Mouse (Mus musculus) embryonic facial prominence, embryonic 11.5 days (tissue): ENCODE results near the gene Eefsec. TPM values are rescaled to one million over a fixed set of nuclear protein-coding genes. Genes with fewer than 3 reads are reported as not detected.

Experiments
- ATAC-seq: fragments of 200-750 bp; cut with Nextera tagmentation; replicated peaks from 2 replicates; pipeline ENCODE4 v1.8.0; 2017; ENCODE audit warnings: low read depth; ENCODE audit not compliant: insufficient number of reproducible peaks, low FRiP score, low TSS enrichment
- DNase-seq: peaks from one replicate; pipeline ENCODE4 v3.0.0-alpha.2; 2015; ENCODE audit warnings: low spot score
- H3K27ac ChIP-seq: fragments of 300-500 bp; sonication (generic); replicated peaks from 2 replicates; pipeline ENCODE4 v1.5.1; 2014; ENCODE audit warnings: mild to moderate bottlenecking, low read depth, low read length, control low read depth
- H3K27me3 ChIP-seq: fragments of 300-500 bp; sonication (generic); 2 replicates; pipeline ENCODE4 v1.6.1; 2014; ENCODE audit warnings: mild to moderate bottlenecking, low read length, moderate library complexity, mixed read lengths; ENCODE audit not compliant: control insufficient read depth, insufficient read depth
- H3K36me3 ChIP-seq: fragments of 300-500 bp; sonication (generic); replicated peaks from 2 replicates; pipeline ENCODE4 v1.6.1; 2014; ENCODE audit warnings: low read depth, mild to moderate bottlenecking, low read length, moderate library complexity, mixed read lengths; ENCODE audit not compliant: control insufficient read depth, insufficient read depth
- H3K4me1 ChIP-seq: fragments of 300-500 bp; sonication (generic); 2 replicates; pipeline ENCODE4 v1.6.1; 2014; ENCODE audit warnings: low read length, mixed read lengths; ENCODE audit not compliant: control insufficient read depth, insufficient read depth
- H3K4me2 ChIP-seq: fragments of 300-500 bp; sonication (generic); 2 replicates; pipeline ENCODE4 v1.6.1; 2014; ENCODE audit warnings: low read depth, mild to moderate bottlenecking, control low read depth, low read length, moderate library complexity
- H3K4me3 ChIP-seq: fragments of 300-500 bp; sonication (generic); 2 replicates; pipeline ENCODE4 v1.5.1; 2014; ENCODE audit warnings: low read depth, low read length, control low read depth
- H3K9ac ChIP-seq: fragments of 300-500 bp; sonication (generic); replicated peaks from 2 replicates; pipeline ENCODE4 v1.6.1; 2014; ENCODE audit warnings: mild to moderate bottlenecking, control low read depth, low read length
- H3K9me3 ChIP-seq: fragments of 300-500 bp; sonication (generic); replicated peaks from 2 replicates; pipeline ENCODE4 v1.6.1; 2016; ENCODE audit warnings: mild to moderate bottlenecking, low read length, inconsistent platforms, mixed read lengths; ENCODE audit not compliant: control insufficient read depth
- WGBS: fragments of 180-500 bp; shearing (Covaris S2); extraction: QIAGEN DNeasy Blood & Tissue Kit; methylation state at CpG from one replicate; pipeline ENCODE4 v1.1.7; 2014; 5-methylcytosine and 5-hydroxymethylcytosine counted together
- polyA plus RNA-seq: library from polyadenylated mRNA; unstranded; fragments of >200 nt; fragmentation: Nextera tagmentation; extraction: Ambion mirVana; gene quantifications from 2 replicates; pipeline ENCODE4 v1.2.1, GENCODE M21; 2014

Gene Eefsec
- polyA plus RNA-seq, 1 experiment from 2014 or later = 42.4 TPM

GRCm38 (mm10) chr6:88409492-88409891 lies 36.8 kb downstream of the Eefsec start:
- Histone ChIP-seq H3K4me2 (no peak overlapping the region), H3K9ac (no peak overlapping the region), H3K27me3 (no peaks in the 10 kb centered on the region), H3K36me3 (no peaks in the 10 kb centered on the region), H3K27ac (peak overlapping the region; percentile 9; the same call in 1 of the 2 replicates), H3K4me3 (no peak overlapping the region), H3K4me1 (peaks cover 3% of the 10 kb centered on the region; the same call in 1 of the 2 replicates), H3K9me3 (no peaks in the 10 kb centered on the region)
- peak; percentile 59; the same call in 1 of the 2 replicates for ATAC-seq
- DNase-seq = peak; percentile 58
- WGBS = 20% methylated on average over 5 of the region's 5 CpGs

DNA sequence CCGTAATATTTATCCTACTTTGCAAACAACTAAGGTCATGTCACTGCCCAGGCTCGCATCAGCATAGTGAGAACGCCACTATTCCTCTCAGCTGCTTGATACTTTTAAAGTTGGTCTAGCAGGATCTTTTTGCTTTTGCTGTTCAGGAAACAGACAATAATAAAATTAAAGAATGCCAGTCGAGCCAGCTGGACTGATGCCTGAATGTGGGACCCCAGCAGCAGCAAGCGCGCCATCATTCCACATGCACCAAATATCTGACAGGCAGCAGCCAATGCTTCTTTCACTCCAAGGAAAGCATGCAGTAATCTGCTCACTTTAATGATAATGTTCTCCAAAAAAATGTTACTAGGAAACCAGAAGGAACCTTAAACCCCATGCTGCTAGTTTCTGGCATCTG lies 45.9 kb downstream of the Eefsec start:
- H3K36me3 ChIP-seq = no peaks in the 10 kb centered on the region
- H3K27ac ChIP-seq = no peak overlapping the region
- 85% methylated on average over 6 of the region's 6 CpGs for WGBS
- no peak overlapping the region for H3K9ac ChIP-seq
- H3K4me2 ChIP-seq = no peak overlapping the region
- H3K4me3 ChIP-seq = no peak overlapping the region
- no peaks in the 10 kb centered on the region for H3K27me3 ChIP-seq
- ATAC-seq (no peak), DNase-seq (no peak)
- no peaks in the 10 kb centered on the region for H3K4me1 ChIP-seq
- H3K9me3 ChIP-seq = no peaks in the 10 kb centered on the region

- Histone ChIP-seq H3K36me3 (no peaks in the 10 kb centered on the region), H3K9me3 (no peaks in the 10 kb centered on the region), H3K4me1 (no peaks in the 10 kb centered on the region), H3K27me3 (no peaks in the 10 kb centered on the region), H3K27ac (no peak overlapping the region), H3K4me2 (no peak overlapping the region), H3K4me3 (no peak overlapping the region), H3K9ac (no peak overlapping the region)
- WGBS = 72% methylated on average over 2 of the region's 2 CpGs
- DNase-seq (no peak), ATAC-seq (no peak)
Observed at GRCm38 (mm10) chr6:88397985-88398384, 48.4 kb downstream of the Eefsec start.

DNA sequence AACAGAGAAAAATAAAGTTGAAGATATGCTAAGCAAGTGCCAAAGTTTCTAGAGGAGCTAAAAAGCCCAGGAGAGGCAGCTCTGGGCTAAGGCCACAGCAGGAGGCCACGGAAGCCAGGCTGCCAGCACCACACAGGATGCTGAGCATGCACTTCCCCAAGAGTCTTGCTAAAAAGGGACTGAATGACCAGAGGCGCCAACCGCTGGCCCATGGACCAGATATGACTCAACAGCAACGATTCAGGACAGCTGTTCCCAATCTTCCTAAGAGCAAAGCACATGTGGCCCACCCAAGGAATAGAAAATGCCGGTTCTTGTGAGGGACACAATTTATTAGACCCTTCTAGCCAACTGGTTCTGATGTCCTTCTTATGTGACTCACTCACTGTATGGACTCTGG lies 57.4 kb downstream of the Eefsec start:
- Histone ChIP-seq H3K4me3 (no peak overlapping the region), H3K27ac (no peak overlapping the region), H3K36me3 (no peaks in the 10 kb centered on the region), H3K9me3 (no peaks in the 10 kb centered on the region), H3K4me1 (peaks cover 8% of the 10 kb centered on the region), H3K27me3 (no peaks in the 10 kb centered on the region), H3K4me2 (no peak overlapping the region), H3K9ac (no peak overlapping the region)
- peak; percentile 41 for DNase-seq
- 39% methylated on average over 5 of the region's 5 CpGs for WGBS
- ATAC-seq = no peak

DNA sequence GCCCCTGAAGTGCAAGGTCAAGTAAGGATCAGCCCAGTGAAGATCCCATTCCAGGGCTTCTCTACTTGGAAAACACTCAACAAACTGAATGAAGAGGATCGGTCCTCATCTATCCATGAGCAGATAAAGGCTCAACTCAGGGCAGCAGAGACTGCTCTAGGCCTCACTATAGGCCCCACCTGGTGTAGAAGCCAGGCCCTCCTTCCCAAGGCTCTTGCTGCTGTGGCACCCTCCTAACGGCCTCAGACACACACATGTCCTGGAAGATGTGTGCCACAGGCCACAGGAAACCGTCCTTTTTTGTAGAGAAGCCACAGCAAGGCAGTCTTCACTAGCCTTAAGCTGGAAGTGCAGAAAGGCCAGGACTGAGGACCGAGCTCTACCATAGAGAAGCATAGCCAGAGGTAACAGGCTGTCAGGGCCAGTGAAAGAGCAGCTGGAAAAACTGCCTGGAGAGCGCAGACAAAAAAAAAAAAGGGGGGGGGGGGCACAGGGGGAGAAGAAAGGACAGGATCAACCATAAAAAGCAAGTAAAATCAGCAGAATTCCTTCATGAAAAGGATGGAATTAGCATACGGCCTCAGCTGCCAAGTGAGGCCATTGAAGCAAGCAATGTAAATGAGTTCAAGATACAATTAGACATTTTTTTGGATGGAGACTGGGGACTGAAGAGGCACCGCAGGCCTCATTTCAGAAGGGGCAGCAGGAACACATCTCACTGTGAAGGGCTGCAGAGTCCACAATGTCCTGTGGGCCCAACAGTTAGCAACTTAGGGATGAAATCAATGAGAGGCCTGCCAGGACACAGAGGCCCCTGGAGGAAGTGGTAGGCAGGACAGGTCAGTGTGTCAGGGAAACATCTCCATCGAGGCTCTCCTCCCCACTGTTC lies 58.3 kb downstream of the Eefsec start:
- Histone ChIP-seq H3K27ac (no peak overlapping the region), H3K36me3 (no peaks in the 10 kb centered on the region), H3K4me3 (no peak overlapping the region), H3K4me2 (no peak overlapping the region), H3K27me3 (no peaks in the 10 kb centered on the region), H3K9ac (no peak overlapping the region), H3K9me3 (no peaks in the 10 kb centered on the region), H3K4me1 (peaks cover 9% of the 10 kb centered on the region)
- no peak for ATAC-seq
- 59% methylated on average over 8 of the region's 8 CpGs for WGBS
- no peak for DNase-seq

GRCm38 (mm10) chr6:88384420-88385053 lies 61.8 kb downstream of the Eefsec start:
- no peak overlapping the region; the same call in 1 of the 2 replicates for H3K9ac ChIP-seq
- peak; percentile 76 for DNase-seq
- H3K27ac ChIP-seq = peak overlapping the region; percentile 72
- 29% methylated on average over 8 of the region's 8 CpGs for WGBS
- no peak overlapping the region for H3K4me3 ChIP-seq
- H3K4me1 ChIP-seq = peaks cover 9% of the 10 kb centered on the region
- no peaks in the 10 kb centered on the region for H3K36me3 ChIP-seq
- peak; percentile 80 for ATAC-seq
- H3K9me3 ChIP-seq = no peaks in the 10 kb centered on the region
- peak overlapping the region; percentile 7; the same call in 1 of the 2 replicates for H3K4me2 ChIP-seq
- H3K27me3 ChIP-seq = no peaks in the 10 kb centered on the region

- H3K27ac ChIP-seq = peak overlapping the region; percentile 72
- H3K4me2 ChIP-seq = no peak overlapping the region
- no peak for ATAC-seq
- H3K9me3 ChIP-seq = no peaks in the 10 kb centered on the region
- peaks cover 9% of the 10 kb centered on the region for H3K4me1 ChIP-seq
- no peak overlapping the region for H3K4me3 ChIP-seq
- DNase-seq = no peak
- H3K36me3 ChIP-seq = no peaks in the 10 kb centered on the region
- no peak overlapping the region for H3K9ac ChIP-seq
- H3K27me3 ChIP-seq = no peaks in the 10 kb centered on the region
Observed at GRCm38 (mm10) chr6:88383734-88384133, 62.6 kb downstream of the Eefsec start.

DNA sequence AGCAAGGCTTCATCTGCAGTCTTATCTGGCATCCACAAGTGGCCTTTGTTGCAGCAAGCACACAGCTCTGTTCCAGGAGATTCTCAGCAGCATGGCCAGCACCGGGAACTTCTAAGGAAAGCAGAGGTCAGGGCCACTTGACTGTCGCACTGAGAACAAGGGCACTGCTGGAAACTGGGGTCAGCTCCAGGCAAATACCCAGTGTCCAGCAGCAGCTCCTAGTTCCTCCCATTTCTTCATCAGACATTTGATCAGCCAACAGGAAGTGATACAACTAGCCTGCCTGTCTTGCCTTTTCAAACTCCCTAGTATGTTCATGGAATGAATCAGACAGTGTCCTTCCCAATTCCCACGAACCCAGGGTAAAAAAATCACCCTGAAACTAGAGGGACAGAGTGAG lies 66.6 kb downstream of the Eefsec start:
- H3K4me3 ChIP-seq = no peak overlapping the region
- H3K9ac ChIP-seq = no peak overlapping the region
- peaks cover 6% of the 10 kb centered on the region for H3K4me1 ChIP-seq
- H3K27me3 ChIP-seq = no peaks in the 10 kb centered on the region
- H3K4me2 ChIP-seq = no peak overlapping the region
- 16% methylated on average over 3 of the region's 3 CpGs for WGBS
- no peak for ATAC-seq
- H3K9me3 ChIP-seq = no peaks in the 10 kb centered on the region
- no peaks in the 10 kb centered on the region for H3K36me3 ChIP-seq
- H3K27ac ChIP-seq = no peak overlapping the region
- no peak for DNase-seq
